Mouse (Mus musculus) gastrocnemius, adult 8-10 months (tissue): Measurements from ENCODE around the gene Usp4. TPM values are rescaled to one million over a fixed set of nuclear protein-coding genes. Genes with fewer than 3 reads are reported as not detected.
A peak's percentile ranks its signal among the peaks of the same experiment; 100 is the strongest.
"Not testable (repeated sequence)": the region's sequence is repeated elsewhere in the genome, so short reads cannot be mapped to it uniquely, and the experiment has no call there.

Experiments used
- DNase-seq, 2 experiments: peaks; one replicate each; pipeline ENCODE4 v3.0.0; 2022; ENCODE audit warnings: low spot score in 2 of 2
- total RNA-seq, 4 experiments: library from RNA; stranded (reverse); gene quantifications; 2 replicates each; pipeline ENCODE4 v1.2.4; 2022

Gene Usp4
- total RNA-seq: 10 to 100 TPM; 72.7 to 90.9 (median 87.3) TPM

DNA sequence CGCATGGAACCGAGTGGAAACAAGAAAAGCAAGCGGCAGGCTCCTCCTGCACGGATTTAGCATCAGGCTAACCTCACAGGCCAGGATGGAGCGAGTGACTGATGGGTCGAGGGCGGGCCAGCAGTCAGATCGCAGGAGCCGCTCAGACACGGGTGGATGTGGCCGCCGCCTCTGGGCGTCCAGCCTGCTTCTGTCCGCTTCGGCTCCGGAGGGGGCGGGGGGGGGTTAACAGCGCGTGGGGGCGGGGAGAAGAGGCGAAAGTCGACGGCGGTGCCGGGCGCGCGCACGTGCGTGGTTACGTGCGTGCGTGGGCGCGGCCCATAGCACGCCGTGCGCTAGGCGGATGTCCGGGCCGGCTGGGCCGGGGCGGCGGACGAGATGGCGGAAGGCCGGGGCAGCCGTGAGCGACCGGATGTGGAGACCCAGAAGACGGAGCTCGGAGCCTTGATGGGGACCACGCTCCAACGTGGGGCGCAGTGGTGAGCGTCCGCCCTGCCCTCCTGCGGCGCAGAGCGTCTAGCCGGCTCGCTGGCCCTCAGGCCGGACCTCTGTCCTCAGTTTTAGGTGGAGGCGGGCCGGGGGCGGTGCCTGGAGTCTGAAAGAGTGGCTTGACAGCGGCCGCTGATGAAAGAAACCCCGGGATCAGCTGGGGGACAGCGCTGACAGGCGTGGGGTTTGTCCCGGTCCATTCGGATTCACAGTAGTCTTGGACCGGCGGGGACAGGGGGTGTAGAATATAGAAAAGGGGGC lies at the start of gene Usp4:
Gene Usp4, plus strand, starts transcription at position 314 of the 750 bp plus-strand sequence.
- peak; percentile 80 to 87 for DNase-seq

DNA sequence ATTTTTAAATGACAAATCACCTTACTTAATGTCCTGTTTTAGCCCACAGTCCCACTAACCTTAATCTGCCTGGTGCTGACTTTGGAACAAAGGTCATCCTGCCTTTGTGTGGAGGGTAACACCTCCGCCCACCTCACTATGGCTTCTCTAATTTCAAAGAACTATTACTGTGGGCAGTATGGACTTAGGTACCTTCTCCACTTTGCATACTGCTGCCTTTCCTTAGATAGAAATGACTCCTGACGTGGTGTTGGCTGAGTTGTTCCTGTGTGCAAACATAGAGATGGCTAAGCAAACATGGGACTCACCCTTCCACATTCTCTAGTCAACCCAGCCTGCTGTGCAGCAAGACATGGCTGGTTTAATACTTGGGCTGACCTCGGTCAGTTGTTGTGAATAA lies 45.8 kb upstream of the Usp4 start:
- DNase-seq: no peak

DNA sequence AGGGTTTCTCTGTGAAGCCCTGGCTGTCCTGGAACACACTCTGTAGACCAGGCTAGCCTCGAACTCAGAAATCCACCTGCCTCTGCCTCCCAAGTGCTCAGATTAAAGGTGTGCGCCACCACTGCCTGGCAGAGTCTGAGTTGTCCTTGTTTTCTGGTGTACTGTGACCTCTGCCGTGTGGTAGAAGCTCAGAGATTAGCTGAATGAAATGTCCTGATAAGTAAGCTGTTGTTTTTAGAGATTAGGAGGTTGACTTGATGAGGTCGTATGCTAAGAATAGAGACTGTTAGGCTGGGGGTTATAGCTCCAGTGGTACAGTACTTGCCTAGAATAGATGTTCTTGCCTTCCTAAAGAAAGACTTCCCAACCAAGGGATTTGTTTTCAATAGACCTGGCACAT lies 42.9 kb upstream of the Usp4 start:
- DNase-seq: no peak

DNA sequence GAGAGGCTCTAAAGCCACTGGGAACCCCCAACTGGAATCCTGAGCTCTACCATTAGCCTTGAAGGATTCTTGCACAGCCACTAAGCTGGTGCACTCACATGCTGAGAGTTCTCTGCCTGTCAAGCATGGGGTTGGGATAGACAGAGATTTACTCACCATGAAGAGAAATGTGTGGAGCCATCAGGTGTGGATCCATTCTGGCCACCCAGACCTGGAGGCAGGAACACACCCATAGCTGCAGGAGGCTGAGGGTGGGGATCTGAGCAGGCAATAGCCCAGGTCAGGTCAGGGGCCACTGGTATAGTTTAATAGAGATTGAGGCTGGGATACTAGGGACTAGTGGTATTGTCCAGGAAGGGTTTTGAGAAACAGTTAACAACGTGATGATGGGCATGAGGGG lies 42.5 kb upstream of the Usp4 start:
- no peak for DNase-seq

- DNase-seq: peak; percentile 98 to 99
Observed at GRCm38 (mm10) chr9:108305629-108306520, 41.8 kb upstream of the Usp4 start, which contains the start of the genes Rhoa and Tcta. TSS of gene Rhoa (plus strand) at chr9:108306129. TSS of gene Tcta (minus strand) at chr9:108306160.

- peak; percentile 63 to 70 for DNase-seq
Observed at GRCm38 (mm10) chr9:108306571-108306980, 41.1 kb upstream of the Usp4 start.

DNA sequence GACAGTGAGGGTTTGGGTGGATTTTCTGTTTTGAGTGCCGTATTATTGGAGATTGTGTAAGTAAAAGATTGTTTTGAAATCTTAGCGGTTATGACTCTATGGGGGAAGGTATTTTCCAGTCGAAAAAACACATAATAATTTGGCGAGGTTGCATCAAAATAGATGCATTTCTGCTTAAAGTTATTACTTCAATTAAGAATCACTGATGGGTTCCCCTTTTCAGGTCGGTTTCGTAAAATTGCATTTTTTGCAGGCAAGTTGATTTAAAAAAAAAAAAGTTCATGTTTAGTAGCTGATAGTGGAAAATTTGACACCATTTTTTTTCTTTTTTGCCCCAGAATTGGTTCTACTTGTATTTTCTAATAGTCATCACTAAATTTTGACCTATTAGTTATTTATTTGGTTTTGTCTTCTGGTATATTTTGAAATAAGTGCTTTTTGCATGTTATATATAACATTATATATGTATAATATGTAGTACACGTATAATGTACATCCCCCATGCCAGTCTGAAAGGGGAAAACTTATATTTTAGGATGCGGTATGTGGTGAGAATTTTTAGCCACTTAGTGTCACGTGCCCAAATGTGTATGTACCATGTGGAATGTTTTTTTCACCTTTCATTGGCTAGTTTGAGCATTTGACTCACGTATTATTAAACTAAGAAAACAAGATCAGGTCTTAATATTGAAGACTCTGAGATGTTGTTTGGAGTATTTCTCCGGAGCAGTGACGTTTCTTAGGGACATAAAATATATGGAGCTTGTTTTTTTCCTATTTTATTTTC lies 40.4 kb upstream of the Usp4 start:
- DNase-seq: no peak

- DNase-seq: no peak
Observed at GRCm38 (mm10) chr9:108308141-108308540, 39.5 kb upstream of the Usp4 start.

DNA sequence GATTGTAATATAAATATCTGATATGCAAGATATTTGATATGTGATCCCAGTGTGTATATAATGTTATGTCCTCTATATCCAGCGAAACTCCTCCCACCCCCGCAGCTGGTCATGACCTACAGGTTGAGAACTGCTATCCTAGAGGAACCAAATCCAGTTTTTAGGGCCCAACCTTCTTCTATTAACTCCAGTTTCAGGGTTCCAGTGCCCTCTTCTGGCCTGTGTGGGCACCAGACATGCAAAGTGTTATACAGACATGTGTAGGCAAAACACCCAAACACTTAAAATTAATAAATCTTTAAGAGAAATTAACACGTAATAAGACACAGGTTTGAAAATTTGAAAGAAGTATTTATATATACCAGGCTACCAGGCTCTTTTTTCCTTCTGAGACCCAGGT lies 30.1 kb upstream of the Usp4 start:
- DNase-seq: no peak

GRCm38 (mm10) chr9:108318462-108318861 lies 29.2 kb upstream of the Usp4 start:
- no peak for DNase-seq

DNA sequence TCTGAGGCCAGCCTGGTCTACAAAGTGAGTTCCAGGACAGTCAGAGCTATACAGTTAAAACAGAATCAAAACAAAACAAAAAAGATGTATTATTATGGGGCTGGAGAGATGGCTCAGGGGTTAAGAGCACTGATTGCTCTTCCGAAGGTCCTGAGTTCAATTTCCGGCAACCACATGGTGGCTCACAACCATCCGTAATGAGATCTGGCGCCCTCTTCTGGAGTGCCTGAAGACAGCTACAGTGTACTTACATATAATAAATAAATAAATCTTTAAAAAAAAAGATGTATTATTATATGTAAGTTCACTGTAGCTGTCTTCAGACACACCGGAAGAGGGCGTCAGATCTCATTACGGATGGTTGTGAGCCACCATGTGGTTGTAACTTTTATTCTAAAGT lies 25.6 kb upstream of the Usp4 start:
- DNase-seq: not testable (repeated sequence)

DNA sequence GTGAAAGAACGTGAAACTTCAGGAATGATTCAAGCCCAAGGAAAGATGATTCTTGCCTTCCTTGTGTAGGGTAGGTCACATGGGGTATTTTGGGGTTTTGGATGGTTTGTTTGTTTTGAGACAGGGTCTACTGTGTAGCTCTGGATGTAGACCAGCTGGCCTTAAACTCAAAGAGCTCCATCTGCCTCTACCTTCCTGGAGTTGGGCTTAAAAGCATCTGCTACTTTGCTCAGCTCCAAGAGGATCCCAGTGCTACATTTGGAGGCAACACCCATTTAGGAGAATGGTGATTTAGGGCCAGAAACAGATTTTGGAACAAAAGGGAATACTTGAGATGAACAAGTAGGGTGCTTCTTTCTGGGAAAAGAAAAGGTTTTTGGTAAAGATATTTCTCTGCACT lies 22.9 kb upstream of the Usp4 start:
- DNase-seq: no peak

DNA sequence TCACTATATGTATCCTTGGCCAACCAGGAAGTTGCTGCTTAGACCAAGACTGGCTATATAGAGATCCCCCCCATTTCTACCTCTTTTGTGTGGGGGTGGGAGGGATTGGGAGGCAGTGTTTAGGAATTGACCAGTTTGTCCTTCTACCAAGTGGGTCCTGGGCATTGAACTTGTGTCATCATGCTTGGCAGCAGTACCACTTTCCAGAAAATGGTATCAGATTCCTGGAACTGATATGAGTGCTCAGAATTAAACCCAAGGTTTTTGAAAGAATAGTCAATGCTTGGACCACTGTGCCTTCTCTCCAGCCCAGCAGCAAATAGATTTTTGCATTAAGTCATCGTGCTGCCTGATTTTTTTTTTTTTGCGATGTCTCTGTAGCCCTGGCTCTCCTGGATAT lies 21.8 kb upstream of the Usp4 start:
- no peak for DNase-seq

- no peak for DNase-seq
Observed at GRCm38 (mm10) chr9:108337848-108338550, 9.7 kb upstream of the Usp4 start.

GRCm38 (mm10) chr9:108338551-108338885 lies 9.1 kb upstream of the Usp4 start:
- no peak for DNase-seq

- peak; percentile 80 to 88 for DNase-seq
Observed at GRCm38 (mm10) chr9:108338886-108339781, 8.5 kb upstream of the Usp4 start, which contains the start of gene Gpx1. TSS of gene Gpx1 (plus strand) at chr9:108338903.

- no peak for DNase-seq
Observed at GRCm38 (mm10) chr9:108339886-108340257, 7.8 kb upstream of the Usp4 start.

GRCm38 (mm10) chr9:108340258-108341138 lies 7.2 kb upstream of the Usp4 start:
- no peak for DNase-seq

GRCm38 (mm10) chr9:108341139-108341475 lies 6.5 kb upstream of the Usp4 start:
- DNase-seq: no peak
